Mouse (Mus musculus) spleen, adult 2 months (tissue): Measurements from ENCODE around the gene Zfp663. TPM values are rescaled to one million over a fixed set of nuclear protein-coding genes. Genes with fewer than 3 reads are reported as not detected.
A peak's percentile ranks its signal among the peaks of the same experiment; 100 is the strongest.

ENCODE experiments used
- DNase-seq, 2 experiments: peaks; one replicate each; pipeline versions ENCODE4 v3.0.0 to v3.0.0-alpha.2; 2012 to 2021; ENCODE audit warnings: low spot score in 2 of 2, low read depth in 1 of 2
- H3K27ac ChIP-seq: fragments of 200-500 bp; 2 replicates; pipeline ENCODE4 v1.5.1; 2012; ENCODE audit warnings: low read length, inconsistent platforms; ENCODE audit not compliant: insufficient read depth
- H3K27me3 ChIP-seq: fragments of 200-500 bp; 2 replicates; pipeline ENCODE4 v1.6.1; 2012; ENCODE audit warnings: mild to moderate bottlenecking, moderate library complexity, low read length, inconsistent platforms; ENCODE audit not compliant: control insufficient read depth, insufficient read depth
- H3K36me3 ChIP-seq: fragments of 200-500 bp; 2 replicates; pipeline ENCODE4 v1.6.1; 2012; ENCODE audit warnings: mild to moderate bottlenecking, low read length, inconsistent platforms; ENCODE audit not compliant: control insufficient read depth, insufficient read depth
- H3K4me1 ChIP-seq: fragments of 200-500 bp; 2 replicates; pipeline ENCODE4 v1.6.1; 2011; ENCODE audit warnings: inconsistent platforms; ENCODE audit not compliant: control insufficient read depth, insufficient read depth, insufficient read length
- H3K4me3 ChIP-seq: fragments of 200-500 bp; 2 replicates; pipeline ENCODE4 v1.5.1; 2011; ENCODE audit warnings: mild to moderate bottlenecking, inconsistent platforms; ENCODE audit not compliant: insufficient read depth, insufficient read length; ENCODE audit errors: extremely low read depth
- CTCF ChIP-seq: fragments of 200-500 bp; IDR thresholded peaks from 2 replicates; pipeline ENCODE4 v1.5.1; 2011; ENCODE audit warnings: mild to moderate bottlenecking, inconsistent platforms; ENCODE audit not compliant: insufficient read depth, insufficient read length, insufficient replicate concordance; ENCODE audit errors: extremely low read depth
- POLR2A ChIP-seq: fragments of 200-500 bp; IDR thresholded peaks from 2 replicates; pipeline ENCODE4 v1.6.1; 2011; ENCODE audit warnings: low read depth, low read length, inconsistent platforms
- WGBS: fragments of 180-500 bp; shearing (Covaris S2); methylation state at CpG from one replicate; pipeline ENCODE4 v1.1.7; 2018; 5-methylcytosine and 5-hydroxymethylcytosine counted together
- polyA plus RNA-seq: library from polyadenylated mRNA; depleted of rRNA; stranded (reverse); fragments of >200 nt; gene quantifications from 2 replicates; pipeline ENCODE4 v1.2.3, GENCODE M21; 2012

The Zfp663 gene
- polyA plus RNA-seq, 1 experiment = 0.13 TPM

- no peak for DNase-seq
- Histone ChIP-seq H3K36me3 (no peaks in the 10 kb centered on the region), H3K4me3 (no peak overlapping the region), H3K27me3 (no peaks in the 10 kb centered on the region), H3K27ac (no peak overlapping the region), H3K4me1 (no peaks in the 10 kb centered on the region)
- TF ChIP-seq POLR2A (no peak), CTCF (no peak)
- 49% methylated on average over 8 of the region's 8 CpGs for WGBS
Observed at GRCm38 (mm10) chr2:165349466-165349865, 19.1 kb downstream of the Zfp663 start.

- Histone ChIP-seq H3K27ac (no peak overlapping the region), H3K4me1 (no peaks in the 10 kb centered on the region), H3K27me3 (no peaks in the 10 kb centered on the region), H3K36me3 (no peaks in the 10 kb centered on the region), H3K4me3 (no peak overlapping the region)
- 75% methylated on average over 5 of the region's 5 CpGs for WGBS
- TF ChIP-seq CTCF = no peak
- TF ChIP-seq POLR2A = no peak
- DNase-seq = no peak
Observed at GRCm38 (mm10) chr2:165346180-165346579, 22.3 kb downstream of the Zfp663 start.

- DNase-seq = peak in 1 of 2 experiments; percentile 36
- 54% methylated on average over 3 of the region's 3 CpGs for WGBS
Observed at GRCm38 (mm10) chr2:165337191-165337590, 31.3 kb downstream of the Zfp663 start.

GRCm38 (mm10) chr2:165332610-165333210 is 35.8 kb downstream of the Zfp663 start:
- no peaks in the 10 kb centered on the region for H3K36me3 ChIP-seq
- peak overlapping the region; percentile 63 for H3K27ac ChIP-seq
- peaks cover 4% of the 10 kb centered on the region; the same call in 1 of the 2 replicates for H3K4me1 ChIP-seq
- DNase-seq = peak in 1 of 2 experiments; percentile 46
- no peaks in the 10 kb centered on the region for H3K27me3 ChIP-seq
- TF ChIP-seq CTCF = no peak
- TF ChIP-seq POLR2A = no peak
- peak overlapping the region; percentile 24; the same call in 1 of the 2 replicates for H3K4me3 ChIP-seq
- 29% methylated on average over 14 of the region's 14 CpGs for WGBS

More at GRCm38 (mm10) chr2:165337191-165337590, 31.3 kb downstream of the Zfp663 start:
- H3K36me3 ChIP-seq = no peaks in the 10 kb centered on the region
- no peak overlapping the region for H3K27ac ChIP-seq
- no peaks in the 10 kb centered on the region for H3K27me3 ChIP-seq
- H3K4me3 ChIP-seq = no peak overlapping the region
- TF ChIP-seq POLR2A = no peak
- peak; percentile 68; the same call in 1 of the 2 replicates for TF ChIP-seq CTCF
- peaks cover 2% of the 10 kb centered on the region; the same call in 1 of the 2 replicates for H3K4me1 ChIP-seq

GRCm38 (mm10) chr2:165329703-165330102 is 38.8 kb downstream of the Zfp663 start:
- TF ChIP-seq CTCF (no peak), POLR2A (no peak)
- H3K4me3 ChIP-seq = no peak overlapping the region
- H3K27ac ChIP-seq = no peak overlapping the region
- H3K36me3 ChIP-seq = no peaks in the 10 kb centered on the region
- no peak for DNase-seq
- H3K27me3 ChIP-seq = no peaks in the 10 kb centered on the region
- 4% methylated on average over 3 of the region's 3 CpGs for WGBS
- peaks cover 15% of the 10 kb centered on the region; the same call in 1 of the 2 replicates for H3K4me1 ChIP-seq

- Histone ChIP-seq H3K36me3 (no peaks in the 10 kb centered on the region), H3K27ac (no peak overlapping the region), H3K4me3 (no peak overlapping the region), H3K4me1 (peaks cover 15% of the 10 kb centered on the region; the same call in 1 of the 2 replicates), H3K27me3 (no peaks in the 10 kb centered on the region)
- no peak for DNase-seq
- WGBS = 77% methylated on average over 5 of the region's 5 CpGs
- TF ChIP-seq POLR2A = no peak
- no peak for TF ChIP-seq CTCF
Observed at GRCm38 (mm10) chr2:165328746-165329145, 39.8 kb downstream of the Zfp663 start.

GRCm38 (mm10) chr2:165327386-165327785 is 41.1 kb downstream of the Zfp663 start:
- H3K27me3 ChIP-seq = no peaks in the 10 kb centered on the region
- H3K36me3 ChIP-seq = no peaks in the 10 kb centered on the region
- 78% methylated on average over 7 of the region's 7 CpGs for WGBS
- no peak for DNase-seq
- TF ChIP-seq POLR2A (no peak), CTCF (no peak)
- no peak overlapping the region for H3K27ac ChIP-seq
- H3K4me1 ChIP-seq = peaks cover 17% of the 10 kb centered on the region; the same call in 1 of the 2 replicates
- H3K4me3 ChIP-seq = no peak overlapping the region
